Mouse (Mus musculus) G1E (cell line): Measurements from ENCODE around the gene Odf3b.

Experiments used
- CTCF ChIP-seq: IDR thresholded peaks from 2 replicates; pipeline ENCODE4 v1.5.1; 2012; ENCODE audit warnings: low read depth, low read length, inconsistent platforms, mixed read lengths
- GATA1 ChIP-seq: IDR thresholded peaks from 2 replicates; pipeline ENCODE4 v1.6.1; 2012; ENCODE audit warnings: borderline replicate concordance, low read length, inconsistent platforms, mixed read lengths

DNA sequence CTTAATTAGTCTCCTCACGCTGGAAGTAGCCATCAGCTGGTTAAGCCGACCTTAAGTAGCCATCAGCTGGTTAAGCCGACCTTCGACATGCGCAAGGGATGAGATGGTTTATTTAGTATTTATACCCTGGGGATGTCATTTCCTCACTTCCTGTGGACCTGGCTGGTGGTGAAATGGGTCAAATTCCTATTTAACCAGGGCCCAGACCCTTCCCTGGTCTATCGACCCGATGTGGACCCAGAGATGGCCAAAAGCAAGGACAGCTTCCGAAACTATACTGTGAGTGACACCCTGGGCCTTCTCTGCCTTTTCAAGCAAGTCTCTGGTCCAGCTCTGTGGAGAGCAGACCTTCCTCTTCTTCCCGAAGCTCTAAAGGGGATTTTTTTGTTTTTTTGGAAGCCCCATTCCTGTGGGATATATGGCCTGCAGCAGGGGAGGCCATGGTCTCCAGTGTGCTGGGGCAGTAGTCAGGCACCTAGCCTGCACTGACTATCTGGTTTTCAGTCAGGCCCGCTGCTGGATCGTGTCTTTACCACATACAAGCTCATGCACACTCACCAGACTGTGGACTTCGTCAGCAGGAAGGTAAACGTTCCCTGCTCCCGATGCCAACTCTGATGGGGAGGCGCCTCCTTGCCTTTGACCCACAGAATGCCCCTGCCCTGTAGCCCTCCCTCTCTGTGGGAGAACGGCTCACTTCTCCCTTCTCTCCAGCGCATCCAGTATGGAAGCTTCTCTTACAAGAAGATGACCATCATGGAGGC is 44.1 kb downstream of the Odf3b start:
- TF ChIP-seq CTCF (no peak), GATA1 (no peak)
